Mouse (Mus musculus) intestine, embryonic 16.5 days (tissue): ENCODE results near the gene Rab25. TPM values are rescaled to one million over a fixed set of nuclear protein-coding genes. Genes with fewer than 3 reads are reported as not detected.
"Not testable (repeated sequence)": the region's sequence is repeated elsewhere in the genome, so short reads cannot be mapped to it uniquely, and the experiment has no call there.

Source experiments
- ATAC-seq: fragments of 200-750 bp; cut with Nextera tagmentation; 2 replicates; pipeline ENCODE4 v1.8.0; 2017; ENCODE audit warnings: moderate TSS enrichment, moderate library complexity
- H3K27ac ChIP-seq: fragments of 300-500 bp; sonication (generic); 2 replicates; pipeline ENCODE4 v1.5.1; 2014; ENCODE audit warnings: mild to moderate bottlenecking, low read length
- H3K27me3 ChIP-seq: fragments of 300-500 bp; sonication (generic); replicated peaks from 2 replicates; pipeline ENCODE4 v1.6.1; 2014; ENCODE audit warnings: low read length, control low read depth, mixed read lengths; ENCODE audit not compliant: control insufficient read depth, insufficient read depth
- H3K36me3 ChIP-seq: fragments of 300-500 bp; sonication (generic); 2 replicates; pipeline ENCODE4 v1.6.1; 2014; ENCODE audit warnings: low read length, control low read depth; ENCODE audit not compliant: control insufficient read depth, insufficient read depth
- H3K4me1 ChIP-seq: fragments of 300-500 bp; sonication (generic); 2 replicates; pipeline ENCODE4 v1.6.1; 2014; ENCODE audit warnings: low read length, control low read depth, mixed read lengths; ENCODE audit not compliant: control insufficient read depth, insufficient read depth
- H3K4me2 ChIP-seq: fragments of 300-500 bp; sonication (generic); 2 replicates; pipeline ENCODE4 v1.6.1; 2014; ENCODE audit warnings: low read depth, low read length, control low read depth
- H3K4me3 ChIP-seq: fragments of 300-500 bp; sonication (generic); 2 replicates; pipeline ENCODE4 v1.5.1; 2014; ENCODE audit warnings: mild to moderate bottlenecking, low read length
- H3K9ac ChIP-seq: fragments of 300-500 bp; sonication (generic); 2 replicates; pipeline ENCODE4 v1.6.1; 2014; ENCODE audit warnings: low read depth, low read length
- H3K9me3 ChIP-seq: fragments of 300-500 bp; sonication (generic); 2 replicates; pipeline ENCODE4 v1.6.1; 2016; ENCODE audit warnings: low read length, control low read depth; ENCODE audit not compliant: control insufficient read depth
- WGBS: fragments of 180-500 bp; shearing (Covaris S2); extraction: QIAGEN DNeasy Blood & Tissue Kit; methylation state at CpG from one replicate; pipeline ENCODE4 v1.1.7; 2014; 5-methylcytosine and 5-hydroxymethylcytosine counted together
- polyA plus RNA-seq: library from polyadenylated mRNA; unstranded; fragments of >200 nt; fragmentation: Nextera tagmentation; extraction: Ambion mirVana; gene quantifications from 2 replicates; pipeline ENCODE4 v1.2.1, GENCODE M21; 2015

The Rab25 gene
- 102 and 109 TPM in 2 replicates for polyA plus RNA-seq

DNA sequence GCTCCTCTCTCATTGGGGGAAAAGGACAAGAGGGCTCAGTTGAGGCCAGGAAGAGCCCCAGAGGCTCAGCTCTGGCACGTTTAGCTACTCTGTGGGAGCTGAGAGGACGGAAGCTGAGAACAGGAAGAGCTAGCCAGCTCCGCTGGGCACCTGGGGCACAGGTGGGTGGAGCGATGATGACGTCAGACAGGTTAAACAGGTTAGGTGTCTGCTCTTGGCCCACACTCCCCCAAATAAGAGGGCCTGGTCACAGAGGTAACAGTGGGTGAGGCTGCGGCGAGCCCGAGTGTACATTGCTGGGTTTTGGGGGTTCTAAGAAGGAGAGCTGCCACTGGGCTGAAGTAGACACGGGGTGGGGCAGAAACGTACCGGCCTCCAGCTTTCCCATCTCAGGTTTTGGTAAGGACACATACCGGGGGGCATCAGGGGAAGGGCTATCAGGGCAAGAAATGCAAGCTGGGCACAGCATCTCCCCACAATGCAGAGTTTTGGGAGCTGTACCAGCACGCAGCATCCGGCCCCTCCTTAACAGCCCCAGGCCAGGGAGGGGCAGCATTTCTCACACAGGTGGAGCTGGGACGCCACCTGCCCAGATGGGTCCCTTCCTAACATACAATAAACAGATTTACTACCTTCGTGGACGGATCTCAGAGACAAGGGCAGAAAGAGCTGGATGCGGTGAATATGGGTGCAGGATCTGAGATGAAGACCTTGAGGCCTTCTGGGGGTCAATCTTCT lies at the start of gene Rab25:
Rab25 (minus strand) TSS at position 121 of the 738 bp plus-strand sequence.
- Histone ChIP-seq H3K4me3 (peak within 1 kb of the TSS; percentile 49), H3K27me3 (no peaks in the 10 kb centered on the region), H3K9me3 (no peaks in the 10 kb centered on the region), H3K4me1 (peaks cover 14% of the 10 kb centered on the region), H3K36me3 (no peaks in the 10 kb centered on the region), H3K4me2 (peak within 1 kb of the TSS; percentile 50), H3K27ac (peak within 1 kb of the TSS; percentile 75), H3K9ac (peak within 1 kb of the TSS; percentile 65)
- WGBS, result 41% methylated on average over 18 of the region's 18 CpGs
- peak; percentile 45 for ATAC-seq

- not testable (repeated sequence) for ATAC-seq, H3K27ac ChIP-seq, H3K36me3 ChIP-seq, H3K9me3 ChIP-seq, H3K9ac ChIP-seq, H3K4me2 ChIP-seq, H3K27me3 ChIP-seq, H3K4me3 ChIP-seq
- WGBS, result 90% methylated on average over 4 of the region's 4 CpGs
- H3K4me1 ChIP-seq, result peaks cover 21% of the 10 kb centered on the region
These were observed 48.4 kb upstream of the Rab25 start for GRCm38 (mm10) chr3:88596547-88596946.

GRCm38 (mm10) chr3:88593893-88594580 lies 45.9 kb upstream of the Rab25 start:
- Histone ChIP-seq H3K9ac (0 out of 2 replicates have a peak overlapping the region, but pooled peaks have one; percentile 37), H3K27ac (peak overlapping the region; percentile 56), H3K4me3 (peak overlapping the region; percentile 15), H3K27me3 (no peaks in the 10 kb centered on the region), H3K9me3 (no peaks in the 10 kb centered on the region), H3K36me3 (no peaks in the 10 kb centered on the region), H3K4me2 (peak overlapping the region; percentile 17; the same call in 1 of the 2 replicates), H3K4me1 (peaks cover 21% of the 10 kb centered on the region)
- 37% methylated on average over 10 of the region's 10 CpGs for WGBS
- ATAC-seq, result peak; percentile 82

GRCm38 (mm10) chr3:88592942-88593576 lies 45.0 kb upstream of the Rab25 start:
- H3K4me2 ChIP-seq, result peak overlapping the region; percentile 32; the same call in 1 of the 2 replicates
- H3K9ac ChIP-seq, result peak overlapping the region; percentile 53
- H3K27ac ChIP-seq, result peak overlapping the region; percentile 59; the same call in 1 of the 2 replicates
- no peaks in the 10 kb centered on the region for H3K9me3 ChIP-seq
- peaks cover 5% of the 10 kb centered on the region; the same call in 1 of the 2 replicates for H3K36me3 ChIP-seq
- peaks cover 21% of the 10 kb centered on the region for H3K4me1 ChIP-seq
- 68% methylated on average over 10 of the region's 10 CpGs for WGBS
- no peaks in the 10 kb centered on the region for H3K27me3 ChIP-seq
- peak; percentile 32; the same call in 1 of the 2 replicates for ATAC-seq
- H3K4me3 ChIP-seq, result 0 out of 2 replicates have a peak overlapping the region, but pooled peaks have one; percentile 11

DNA sequence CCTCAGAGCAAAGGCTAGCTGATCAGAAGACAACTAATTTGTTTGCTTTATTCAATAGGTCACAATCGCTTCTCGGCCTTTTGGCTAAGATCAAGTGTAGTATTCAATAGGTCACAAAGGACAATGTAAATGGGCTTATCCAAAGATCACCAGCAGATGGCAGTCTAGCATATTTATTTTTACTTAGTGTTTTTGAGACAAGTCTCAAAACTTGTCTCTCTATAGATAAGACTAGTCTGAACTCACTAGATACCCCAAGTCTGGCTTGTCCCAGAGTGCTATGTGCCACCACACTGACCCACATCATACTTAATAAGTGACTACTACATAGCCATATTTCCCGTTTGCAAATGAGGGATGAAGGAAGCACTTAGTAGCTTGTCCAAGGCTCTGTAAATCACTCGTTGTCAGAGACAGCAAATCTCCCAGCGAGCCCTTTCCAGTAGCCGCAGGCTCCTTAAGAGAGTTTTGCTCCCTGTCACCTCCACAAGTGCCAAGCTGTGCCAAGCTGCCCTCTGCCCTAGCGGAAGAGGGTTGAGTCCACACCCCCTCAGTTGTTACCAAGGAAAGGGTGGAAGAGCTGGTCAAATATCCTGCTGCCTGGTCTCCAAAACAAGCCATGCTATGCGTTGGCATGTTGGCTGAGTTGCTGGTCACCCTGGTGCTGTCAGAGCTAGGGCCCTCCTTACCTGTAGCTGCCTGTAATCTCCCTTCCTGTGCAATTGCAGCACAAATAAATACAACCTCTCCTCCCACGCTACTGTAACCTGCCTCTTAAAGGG lies 44.0 kb upstream of the Rab25 start:
- Histone ChIP-seq H3K4me1 (peaks cover 21% of the 10 kb centered on the region), H3K9me3 (no peaks in the 10 kb centered on the region), H3K27me3 (no peaks in the 10 kb centered on the region), H3K36me3 (peaks cover 11% of the 10 kb centered on the region; the same call in 1 of the 2 replicates), H3K4me3 (peak overlapping the region; percentile 5; the same call in 1 of the 2 replicates), H3K4me2 (peak overlapping the region; percentile 33; the same call in 1 of the 2 replicates), H3K27ac (peak overlapping the region; percentile 59; the same call in 1 of the 2 replicates), H3K9ac (peak overlapping the region; percentile 53)
- peak; percentile 40; the same call in 1 of the 2 replicates for ATAC-seq
- WGBS, result 29% methylated on average over 9 of the region's 9 CpGs

DNA sequence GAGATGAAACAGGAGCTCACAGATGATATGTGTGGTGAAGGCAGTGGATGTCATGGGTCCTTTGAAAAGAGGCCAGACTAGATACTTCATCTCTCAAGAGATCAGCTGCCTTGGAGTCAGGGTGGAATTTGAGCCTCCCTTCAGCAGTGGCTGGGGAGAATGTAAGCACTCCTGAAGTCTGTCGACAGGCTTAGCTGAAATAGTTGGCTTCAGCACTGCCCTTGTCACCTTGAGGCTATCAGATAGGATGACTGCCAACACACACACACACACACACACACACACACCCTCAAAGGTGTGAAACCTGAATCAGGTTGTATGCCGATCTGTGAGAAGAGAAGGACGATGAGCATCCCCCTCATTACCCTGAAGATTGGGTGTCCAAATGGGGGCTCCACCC lies 42.9 kb upstream of the Rab25 start:
- no peak overlapping the region for H3K4me2 ChIP-seq
- WGBS, result 47% methylated on average over 3 of the region's 3 CpGs
- no peak overlapping the region for H3K9ac ChIP-seq
- no peak overlapping the region for H3K4me3 ChIP-seq
- H3K4me1 ChIP-seq, result peaks cover 21% of the 10 kb centered on the region
- peaks cover 18% of the 10 kb centered on the region for H3K36me3 ChIP-seq
- no peaks in the 10 kb centered on the region for H3K9me3 ChIP-seq
- no peaks in the 10 kb centered on the region for H3K27me3 ChIP-seq
- H3K27ac ChIP-seq, result no peak overlapping the region
- ATAC-seq, result no peak

- Histone ChIP-seq H3K27ac (no peak overlapping the region), H3K4me1 (peaks cover 21% of the 10 kb centered on the region), H3K4me3 (no peak overlapping the region), H3K9me3 (no peaks in the 10 kb centered on the region), H3K36me3 (peaks cover 18% of the 10 kb centered on the region), H3K4me2 (no peak overlapping the region), H3K9ac (no peak overlapping the region), H3K27me3 (no peaks in the 10 kb centered on the region)
- no peak for ATAC-seq
- WGBS, result 23% methylated on average over 5 of the region's 5 CpGs
These were observed 42.1 kb upstream of the Rab25 start for GRCm38 (mm10) chr3:88590246-88590645.

- H3K9ac ChIP-seq, result no peak overlapping the region
- H3K36me3 ChIP-seq, result peaks cover 18% of the 10 kb centered on the region
- no peak for ATAC-seq
- no peaks in the 10 kb centered on the region for H3K9me3 ChIP-seq
- 92% methylated on average over 5 of the region's 5 CpGs for WGBS
- no peaks in the 10 kb centered on the region for H3K27me3 ChIP-seq
- no peaks in the 10 kb centered on the region for H3K4me1 ChIP-seq
- H3K27ac ChIP-seq, result no peak overlapping the region
- no peak overlapping the region for H3K4me2 ChIP-seq
- H3K4me3 ChIP-seq, result no peak overlapping the region
These were observed 38.5 kb upstream of the Rab25 start for GRCm38 (mm10) chr3:88586640-88587039.
